Mouse (Mus musculus) bone marrow macrophage, adult 2 months (primary cell): ENCODE measurements around the gene Bmf.

Experiments used
- CTCF ChIP-seq: IDR thresholded peaks from 2 replicates; pipeline ENCODE4 v1.5.1; 2012; ENCODE audit warnings: low read depth, mild to moderate bottlenecking, low read length, moderate library complexity
- POLR2A ChIP-seq: IDR thresholded peaks from 2 replicates; pipeline ENCODE4 v1.6.1; 2012; ENCODE audit warnings: mild to moderate bottlenecking, low read depth, low read length, borderline replicate concordance

DNA sequence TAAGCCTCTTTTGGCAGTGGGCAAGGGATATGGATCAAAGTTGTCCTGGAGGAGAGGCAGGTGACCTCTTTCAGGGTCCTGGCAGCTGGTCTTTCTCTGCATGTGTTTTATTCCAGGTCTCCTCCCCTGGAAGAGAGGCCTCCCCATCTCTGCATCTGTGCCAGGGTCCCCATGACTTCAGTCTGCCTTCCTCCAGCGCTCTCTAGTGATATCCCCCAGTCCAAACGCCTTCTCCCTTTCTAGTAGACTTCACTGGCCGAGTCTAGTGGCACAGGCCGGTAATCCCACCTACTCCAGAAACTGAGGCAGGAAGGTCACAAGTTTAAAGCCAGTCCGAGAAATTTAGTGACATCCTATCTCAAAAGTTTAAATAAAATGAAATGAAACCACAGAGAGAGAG is 51.6 kb downstream of the Bmf start:
- TF ChIP-seq POLR2A: no peak
- TF ChIP-seq CTCF: no peak
